In genomic region chr7:100684538-100684937, GRCm38 (mm10) we compare ENCODE assay signal across 8 mouse cellular contexts. TPM values are rescaled to one million over a fixed set of nuclear protein-coding genes. Genes with fewer than 3 reads are reported as not detected.
A peak's percentile ranks its signal among the peaks of the same experiment; 100 is the strongest.
DNase-seq lines count a peak whose midpoint lies in the region; ATAC-seq and TF ChIP-seq lines count a peak whose summit lies in the region.

No protein-coding gene starts in this region.

- TF ChIP-seq RAD21 in MEL (IDR thresholded peaks at IDR 0.05; ENCODE audit: low read depth, low read length), result peak; percentile 79

- intact Hi-C loops in left cerebral cortex, postnatal 14 days (cut with DNase I), result loop anchor here (2.0 to 10.0 kb wide), 3 partner anchors 134 to 180 kb away; partner anchors contain the start of gene Relt

- H3K4me2 ChIP-seq in intestine, embryonic 14.5 days (ENCODE audit: low read length), result no peak overlapping the region
- no peak overlapping the region for H3K4me2 ChIP-seq in intestine, embryonic 16.5 days (ENCODE audit: low read depth, low read length)
- H3K4me2 ChIP-seq in heart, embryonic 11.5 days, result no peak overlapping the region

- no peaks in the 10 kb centered on the region for H3K36me3 ChIP-seq in intestine, embryonic 14.5 days (ENCODE audit: control insufficient read depth, insufficient read depth, low read length)
- no peaks in the 10 kb centered on the region for H3K36me3 ChIP-seq in intestine, embryonic 16.5 days (ENCODE audit: control insufficient read depth, insufficient read depth, low read length)
- peaks cover 0 to 15% of the 10 kb centered on the region in 2 experiments; a peak in 2 of 4 replicates for H3K36me3 ChIP-seq in MEL (ENCODE audit: control insufficient read depth in 1 of 2, insufficient read depth in 2 of 2, low read length in 2 of 2)
- no peaks in the 10 kb centered on the region for H3K36me3 ChIP-seq in heart, embryonic 11.5 days (ENCODE audit: control insufficient read depth, insufficient read depth, low read length)

- H3K9me3 ChIP-seq in intestine, embryonic 14.5 days (ENCODE audit: control insufficient read depth, low read length), result no peaks in the 10 kb centered on the region
- H3K9me3 ChIP-seq in intestine, embryonic 16.5 days (ENCODE audit: control insufficient read depth, low read length), result no peaks in the 10 kb centered on the region
- no peaks in the 10 kb centered on the region for H3K9me3 ChIP-seq in MEL (replicated peaks; ENCODE audit: insufficient read depth, low read length)
- no peaks in the 10 kb centered on the region for H3K9me3 ChIP-seq in heart, embryonic 11.5 days (replicated peaks; ENCODE audit: control insufficient read depth, low read length)

- peak; percentile 71 to 94 (median 80) for TF ChIP-seq CTCF in MEL (IDR thresholded peaks at IDR 0.05 in 2 of 3, conservative IDR thresholded peaks at IDR 0.05 in 1 of 3; ENCODE audit: control insufficient read depth in 1 of 3, insufficient read depth in 1 of 3, low read depth in 2 of 3, low read length in 3 of 3, poor library complexity in 1 of 3, severe bottlenecking in 1 of 3)

- H3K4me3 ChIP-seq in intestine, embryonic 14.5 days (ENCODE audit: low read depth, low read length), result no peak overlapping the region
- H3K4me3 ChIP-seq in intestine, embryonic 16.5 days (ENCODE audit: low read length), result no peak overlapping the region
- no peak overlapping the region for H3K4me3 ChIP-seq in MEL (ENCODE audit: control insufficient read depth in 1 of 2, insufficient read depth in 1 of 2, low read depth in 2 of 2, low read length in 2 of 2)
- H3K4me3 ChIP-seq in heart, embryonic 11.5 days (ENCODE audit: low read depth, low read length), result no peak overlapping the region

- no peaks in the 10 kb centered on the region for H3K79me2 ChIP-seq in MEL (ENCODE audit: control insufficient read depth, insufficient read depth, low read length, poor library complexity)

- H3K9ac ChIP-seq in intestine, embryonic 14.5 days (ENCODE audit: low read length), result no peak overlapping the region
- no peak overlapping the region for H3K9ac ChIP-seq in intestine, embryonic 16.5 days (ENCODE audit: low read depth, low read length)
- H3K9ac ChIP-seq in MEL (ENCODE audit: control insufficient read depth, low read depth, low read length, poor library complexity, severe bottlenecking), result no peak overlapping the region
- H3K9ac ChIP-seq in heart, embryonic 11.5 days (ENCODE audit: low read depth, low read length), result no peak overlapping the region

- no peaks in the 10 kb centered on the region for H3K4me1 ChIP-seq in intestine, embryonic 14.5 days (replicated peaks; ENCODE audit: control insufficient read depth, insufficient read depth, low read length)
- H3K4me1 ChIP-seq in intestine, embryonic 16.5 days (ENCODE audit: control insufficient read depth, insufficient read depth, low read length), result no peaks in the 10 kb centered on the region
- peaks cover 0 to 14% of the 10 kb centered on the region in 2 experiments; a peak in 2 of 4 replicates for H3K4me1 ChIP-seq in MEL (ENCODE audit: control insufficient read depth in 1 of 2, insufficient read depth in 2 of 2, low read length in 2 of 2)
- H3K4me1 ChIP-seq in heart, embryonic 11.5 days (ENCODE audit: control insufficient read depth, insufficient read depth, low read length), result no peaks in the 10 kb centered on the region

- DNase-seq in intestine, embryonic 14.5 days (ENCODE audit: low spot score), result peak; percentile 74
- peak; percentile 91 for DNase-seq in MEL (ENCODE audit: low read depth, low spot score)
- peak; percentile 37 to 51 for DNase-seq in cerebellum, postnatal 36 days
- DNase-seq in left cerebral cortex, postnatal 14 days (ENCODE audit: low spot score in 2 of 2), result peak; percentile 84
- peak; percentile 76 for DNase-seq in mesoderm, embryonic 11.5 days (ENCODE audit: low read depth, low spot score)
- peak; percentile 76 for DNase-seq in thymus, postnatal 0 days (ENCODE audit: low spot score)

- no peak overlapping the region for H3K27ac ChIP-seq in intestine, embryonic 14.5 days (ENCODE audit: low read depth)
- H3K27ac ChIP-seq in intestine, embryonic 16.5 days (ENCODE audit: low read length), result no peak overlapping the region
- no peak overlapping the region for H3K27ac ChIP-seq in MEL (ENCODE audit: control insufficient read depth, low read depth, low read length)
- H3K27ac ChIP-seq in heart, embryonic 11.5 days (ENCODE audit: low read depth, low read length), result 0 out of 2 replicates have a peak overlapping the region, but pooled peaks have one; percentile 29

- no peak for TF ChIP-seq POLR2A in MEL (IDR thresholded peaks at IDR 0.05; ENCODE audit: control insufficient read depth in 1 of 2, insufficient read depth in 1 of 2, low read depth in 1 of 2, low read length in 2 of 2, poor library complexity in 1 of 2)

- no peak for ATAC-seq in intestine, embryonic 14.5 days (replicated peaks; ENCODE audit: low FRiP score, low TSS enrichment, low read depth)
- ATAC-seq in intestine, embryonic 16.5 days, result no peak
- ATAC-seq in heart, embryonic 11.5 days (replicated peaks; ENCODE audit: insufficient number of reproducible peaks, low FRiP score, low TSS enrichment), result 0 out of 2 replicates have a peak, but pooled peaks have one; percentile 55

- 56% methylated on average over 7 of the region's 7 CpGs for WGBS in intestine, embryonic 14.5 days
- WGBS in intestine, embryonic 16.5 days, result 53% methylated on average over 7 of the region's 7 CpGs
- 44% methylated on average over 7 of the region's 7 CpGs for WGBS in heart, embryonic 11.5 days (ENCODE audit: insufficient replicate concordance)

- TF ChIP-seq EP300 in MEL (IDR thresholded peaks at IDR 0.05; ENCODE audit: low read depth in 1 of 2, low read length in 2 of 2), result peak; percentile 53 to 70; a peak in 3 of 4 replicates

- H3K27me3 ChIP-seq in intestine, embryonic 14.5 days (replicated peaks; ENCODE audit: control insufficient read depth, insufficient read depth, low read length), result no peaks in the 10 kb centered on the region
- no peaks in the 10 kb centered on the region for H3K27me3 ChIP-seq in intestine, embryonic 16.5 days (replicated peaks; ENCODE audit: control insufficient read depth, insufficient read depth, low read length)
- no peaks in the 10 kb centered on the region for H3K27me3 ChIP-seq in MEL (ENCODE audit: control insufficient read depth in 1 of 2, insufficient read depth in 2 of 2, low read length in 2 of 2)
- no peaks in the 10 kb centered on the region for H3K27me3 ChIP-seq in heart, embryonic 11.5 days (ENCODE audit: control insufficient read depth, insufficient read depth, low read length)

TF ChIP-seq in MEL, 35 proteins besides CTCF, POLR2A, EP300 and RAD21:
- TF ChIP-seq USF2 (IDR thresholded peaks at IDR 0.05; ENCODE audit: borderline replicate concordance in 1 of 2, insufficient read depth in 1 of 2, low read depth in 1 of 2, low read length in 2 of 2) (no peak), ETS1 (IDR thresholded peaks at IDR 0.05; ENCODE audit: low read depth, low read length) (no peak; the same call in 1 of the 2 replicates), TAL1 (IDR thresholded peaks at IDR 0.05; ENCODE audit: low read length) (peak; percentile 27; the same call in 1 of the 2 replicates), SIN3A (IDR thresholded peaks at IDR 0.05; ENCODE audit: low read length) (peak; percentile 28; the same call in 1 of the 2 replicates), ZC3H11A (IDR thresholded peaks at IDR 0.05; ENCODE audit: low read depth, low read length) (peak; percentile 83), TCF12 (IDR thresholded peaks at IDR 0.05; ENCODE audit: low read depth, low read length) (peak; percentile 40; the same call in 1 of the 2 replicates), SMC3 (IDR thresholded peaks at IDR 0.05; ENCODE audit: low read depth, low read length) (peak; percentile 86), MEF2A (IDR thresholded peaks at IDR 0.05; ENCODE audit: extremely low read depth, insufficient replicate concordance, low read depth, low read length, poor library complexity, severe bottlenecking) (no peak), MAX (IDR thresholded peaks at IDR 0.05; ENCODE audit: low read length) (no peak), ZNF384 (IDR thresholded peaks at IDR 0.05; ENCODE audit: low read depth, low read length) (0 out of 2 replicates have a peak, but pooled peaks have one; percentile 4), GATA1 (IDR thresholded peaks at IDR 0.05; ENCODE audit: low read depth, low read length) (peak; percentile 85)
TF ChIP-seq in MEL: peak in this region for 7.

RNA-seq across cellular contexts. Expression of gene Fam168a, which starts 21.9 kb away (rescaled TPM):
- 42.9 and 46.1 TPM in 2 replicates for polyA plus RNA-seq in intestine, embryonic 14.5 days (2014; fragmentation: Nextera tagmentation; extraction: Ambion mirVana)
- polyA plus RNA-seq in intestine, embryonic 16.5 days (2015; fragmentation: Nextera tagmentation; extraction: Ambion mirVana), result 21.2 and 24.9 TPM in 2 replicates
- 3.1 and 3.2 TPM in 2 replicates for total RNA-seq in MEL (2012; rRNA removed)
- polyA plus RNA-seq in MEL (2012; ENCODE audit: insufficient read depth in 1 of 2, insufficient read length in 2 of 2, low read depth in 1 of 2, low replicate concordance in 2 of 2, missing spikeins in 1 of 2), result 10 to 100 TPM in 1 of 2 experiments, not detected in 1; 19.2 TPM
- polyA plus RNA-seq in heart, embryonic 11.5 days (2014; fragmentation: Nextera tagmentation; extraction: Ambion mirVana), result 28.1 and 34.9 TPM in 2 replicates
- total RNA-seq in left cerebral cortex, postnatal 14 days (2021), result 100 to 1,000 TPM; 299 to 305 TPM
- polyA plus RNA-seq in thymus, postnatal 0 days (2015; fragmentation: Nextera tagmentation; extraction: Ambion mirVana), result 17.2 and 19.2 TPM in 2 replicates

RNA-seq across cellular contexts. Expression of gene Plekhb1, which starts 22.3 kb away (rescaled TPM):
- 16.2 and 19.1 TPM in 2 replicates for polyA plus RNA-seq in intestine, embryonic 14.5 days (2014; fragmentation: Nextera tagmentation; extraction: Ambion mirVana)
- polyA plus RNA-seq in intestine, embryonic 16.5 days (2015; fragmentation: Nextera tagmentation; extraction: Ambion mirVana), result 15.1 and 15.8 TPM in 2 replicates
- 0.07 and 0.12 TPM in 2 replicates for total RNA-seq in MEL (2012; rRNA removed)
- under 1 TPM in 1 of 2 experiments, not detected in 1; 0.40 TPM for polyA plus RNA-seq in MEL (2012; ENCODE audit: insufficient read depth in 1 of 2, insufficient read length in 2 of 2, low read depth in 1 of 2, low replicate concordance in 2 of 2, missing spikeins in 1 of 2)
- 0.89 and 1.6 TPM in 2 replicates for polyA plus RNA-seq in heart, embryonic 11.5 days (2014; fragmentation: Nextera tagmentation; extraction: Ambion mirVana)
- 10 to 100 TPM; 41.6 to 54.0 TPM for total RNA-seq in left cerebral cortex, postnatal 14 days (2021)
- polyA plus RNA-seq in thymus, postnatal 0 days (2015; fragmentation: Nextera tagmentation; extraction: Ambion mirVana), result 5.8 and 7.1 TPM in 2 replicates
